Mouse (Mus musculus): Measurements from ENCODE around the gene Mdp1. TPM values are rescaled to one million over a fixed set of nuclear protein-coding genes. Genes with fewer than 3 reads are reported as not detected.

Gene Mdp1
- total RNA-seq, 2 experiments from 2014 or later: 53.0 to 53.4 TPM

- DNase-seq (ENCODE audit: low spot score): no peak
- intact Hi-C loops (cut with DNase I): no loop called here
Observed at GRCm38 (mm10) chr14:55644261-55644888, 15.9 kb downstream of the Mdp1 start.

- intact Hi-C loops (cut with DNase I): loop anchor here (2.0 kb wide), 1 partner anchor 18 kb away; the partner anchor contains the start of gene Mdp1
- DNase-seq (ENCODE audit: low spot score): peak; percentile 78
Observed at GRCm38 (mm10) chr14:55643060-55643907, 17.0 kb downstream of the Mdp1 start, which contains the start of gene Tm9sf1. Tm9sf1 (minus strand) TSS chr14:55643806.

- no peak for DNase-seq (ENCODE audit: low spot score)
- intact Hi-C loops (cut with DNase I): loop anchor here (2.0 kb wide), 1 partner anchor 18 kb away; the partner anchor contains the start of gene Mdp1
Observed at GRCm38 (mm10) chr14:55642679-55643059, 17.6 kb downstream of the Mdp1 start.

GRCm38 (mm10) chr14:55641291-55641690 is 19.0 kb downstream of the Mdp1 start:
- intact Hi-C loops (cut with DNase I): no loop called here
- DNase-seq (ENCODE audit: low spot score): no peak

- DNase-seq (ENCODE audit: low spot score): no peak
- intact Hi-C loops (cut with DNase I): no loop called here
Observed at GRCm38 (mm10) chr14:55640816-55641215, 19.5 kb downstream of the Mdp1 start.

GRCm38 (mm10) chr14:55637795-55638194 is 22.5 kb downstream of the Mdp1 start, which contains the start of gene Gm49378:
Gm49378 (minus strand) TSS chr14:55637895.
- intact Hi-C loops (cut with DNase I): loop anchor here (5.0 kb wide), 1 partner anchor 35 kb away; the partner anchor contains the start of genes Gmpr2 and Nedd8
- no peak for DNase-seq (ENCODE audit: low spot score)

- peak; percentile 77 for DNase-seq (ENCODE audit: low spot score)
- intact Hi-C loops (cut with DNase I): loop anchor here (5.0 kb wide), 1 partner anchor 37 kb away; the partner anchor contains the start of genes Gmpr2 and Nedd8
Observed at GRCm38 (mm10) chr14:55635523-55636007, 24.7 kb downstream of the Mdp1 start, which contains the start of gene Ipo4. Ipo4 (minus strand) TSS chr14:55635957.

- intact Hi-C loops (cut with DNase I): loop anchor here (5.0 kb wide), 1 partner anchor 37 kb away; the partner anchor contains the start of genes Gmpr2 and Nedd8
- DNase-seq (ENCODE audit: low spot score): no peak
Observed at GRCm38 (mm10) chr14:55634874-55635522, 25.3 kb downstream of the Mdp1 start.

GRCm38 (mm10) chr14:55629312-55629711 is 31.0 kb downstream of the Mdp1 start:
- intact Hi-C loops (cut with DNase I): loop anchor here (2.0 to 5.0 kb wide), 2 partner anchors 113 to 128 kb away; partner anchors contain the start of gene Cideb
- DNase-seq (ENCODE audit: low spot score): no peak

- DNase-seq (ENCODE audit: low spot score): no peak
- intact Hi-C loops (cut with DNase I): loop anchor here (2.0 to 5.0 kb wide), 2 partner anchors 115 to 129 kb away; partner anchors contain the start of gene Cideb
Observed at GRCm38 (mm10) chr14:55628077-55628827, 32.1 kb downstream of the Mdp1 start.

GRCm38 (mm10) chr14:55618486-55619195 is 41.7 kb downstream of the Mdp1 start:
- intact Hi-C loops (cut with DNase I): no loop called here

GRCm38 (mm10) chr14:55617822-55618221 is 42.5 kb downstream of the Mdp1 start, which contains the start of gene Rec8:
Rec8 (plus strand) TSS chr14:55618037.
- intact Hi-C loops (cut with DNase I): no loop called here
- no peak for DNase-seq (ENCODE audit: low spot score)

More at GRCm38 (mm10) chr14:55618486-55619195, 41.7 kb downstream of the Mdp1 start:
- no peak for DNase-seq (ENCODE audit: low spot score)

GRCm38 (mm10) chr14:55616844-55617243 is 43.5 kb downstream of the Mdp1 start:
- intact Hi-C loops (cut with DNase I): no loop called here
- no peak for DNase-seq (ENCODE audit: low spot score)

GRCm38 (mm10) chr14:55615876-55616275 is 44.4 kb downstream of the Mdp1 start:
- no peak for DNase-seq (ENCODE audit: low spot score)
- intact Hi-C loops (cut with DNase I): no loop called here

GRCm38 (mm10) chr14:55614565-55615178 is 45.6 kb downstream of the Mdp1 start:
- intact Hi-C loops (cut with DNase I): no loop called here
- no peak for DNase-seq (ENCODE audit: low spot score)

- intact Hi-C loops (cut with DNase I): no loop called here
- no peak for DNase-seq (ENCODE audit: low spot score)
Observed at GRCm38 (mm10) chr14:55613346-55613745, 47.0 kb downstream of the Mdp1 start.

- intact Hi-C loops (cut with DNase I): no loop called here
- no peak for DNase-seq (ENCODE audit: low spot score)
Observed at GRCm38 (mm10) chr14:55608339-55608738, 52.0 kb downstream of the Mdp1 start.

Data from heart, postnatal 25 days (tissue).